Mouse (Mus musculus) spleen, adult 2 months (tissue): ENCODE measurements around the gene Npas4. TPM values are rescaled to one million over a fixed set of nuclear protein-coding genes. Genes with fewer than 3 reads are reported as not detected.
"Not testable (repeated sequence)": the region's sequence is repeated elsewhere in the genome, so short reads cannot be mapped to it uniquely, and the experiment has no call there.

Experiments
- DNase-seq, 2 experiments: peaks; one replicate each; pipeline versions ENCODE4 v3.0.0 to v3.0.0-alpha.2; 2012 to 2021; ENCODE audit warnings: low spot score in 2 of 2, low read depth in 1 of 2
- H3K27ac ChIP-seq: fragments of 200-500 bp; 2 replicates; pipeline ENCODE4 v1.5.1; 2012; ENCODE audit warnings: low read length, inconsistent platforms; ENCODE audit not compliant: insufficient read depth
- H3K27me3 ChIP-seq: fragments of 200-500 bp; 2 replicates; pipeline ENCODE4 v1.6.1; 2012; ENCODE audit warnings: mild to moderate bottlenecking, moderate library complexity, low read length, inconsistent platforms; ENCODE audit not compliant: control insufficient read depth, insufficient read depth
- H3K36me3 ChIP-seq: fragments of 200-500 bp; 2 replicates; pipeline ENCODE4 v1.6.1; 2012; ENCODE audit warnings: mild to moderate bottlenecking, low read length, inconsistent platforms; ENCODE audit not compliant: control insufficient read depth, insufficient read depth
- H3K4me1 ChIP-seq: fragments of 200-500 bp; 2 replicates; pipeline ENCODE4 v1.6.1; 2011; ENCODE audit warnings: inconsistent platforms; ENCODE audit not compliant: control insufficient read depth, insufficient read depth, insufficient read length
- H3K4me3 ChIP-seq: fragments of 200-500 bp; 2 replicates; pipeline ENCODE4 v1.5.1; 2011; ENCODE audit warnings: mild to moderate bottlenecking, inconsistent platforms; ENCODE audit not compliant: insufficient read depth, insufficient read length; ENCODE audit errors: extremely low read depth
- CTCF ChIP-seq: fragments of 200-500 bp; IDR thresholded peaks from 2 replicates; pipeline ENCODE4 v1.5.1; 2011; ENCODE audit warnings: mild to moderate bottlenecking, inconsistent platforms; ENCODE audit not compliant: insufficient read depth, insufficient read length, insufficient replicate concordance; ENCODE audit errors: extremely low read depth
- POLR2A ChIP-seq: fragments of 200-500 bp; IDR thresholded peaks from 2 replicates; pipeline ENCODE4 v1.6.1; 2011; ENCODE audit warnings: low read depth, low read length, inconsistent platforms
- WGBS: fragments of 180-500 bp; shearing (Covaris S2); methylation state at CpG from one replicate; pipeline ENCODE4 v1.1.7; 2018; 5-methylcytosine and 5-hydroxymethylcytosine counted together
- polyA plus RNA-seq: library from polyadenylated mRNA; depleted of rRNA; stranded (reverse); fragments of >200 nt; gene quantifications from 2 replicates; pipeline ENCODE4 v1.2.3, GENCODE M21; 2012

The Npas4 gene
- polyA plus RNA-seq, 1 experiment = 1.1 TPM

- Histone ChIP-seq H3K4me3 (no peak overlapping the region), H3K4me1 (0 out of 2 replicates have a peak, but pooled peaks cover 2% of the 10 kb centered on the region), H3K36me3 (no peaks in the 10 kb centered on the region), H3K27ac (no peak overlapping the region), H3K27me3 (peaks cover 8% of the 10 kb centered on the region; the same call in 1 of the 2 replicates)
- TF ChIP-seq CTCF (peak; percentile 32; the same call in 1 of the 2 replicates), POLR2A (no peak)
- 6% methylated on average over 13 of the region's 13 CpGs for WGBS
- peak; percentile 23 to 54 for DNase-seq
These were observed 1.1 kb downstream of the Npas4 start for GRCm38 (mm10) chr19:4989013-4989412.

DNA sequence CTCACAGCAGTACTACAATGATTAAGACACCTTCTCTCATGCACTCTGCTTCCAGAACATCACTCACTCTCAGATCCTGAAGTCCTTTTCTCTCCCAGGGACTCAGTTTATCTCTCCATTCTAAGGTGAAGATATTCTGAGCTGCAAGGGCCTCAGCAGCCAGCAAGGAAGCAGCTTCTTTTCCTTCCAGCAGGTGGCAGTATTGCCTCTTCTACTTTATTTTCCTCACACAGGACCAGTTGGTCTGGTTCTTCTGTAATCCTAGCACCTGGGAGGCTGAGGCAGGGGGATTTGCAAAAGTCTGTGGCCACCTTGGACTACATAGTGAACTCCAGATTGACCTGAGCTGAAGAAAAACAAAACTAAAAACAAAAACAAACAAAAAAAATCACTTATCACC lies 8.3 kb downstream of the Npas4 start:
- TF ChIP-seq POLR2A = no peak
- TF ChIP-seq CTCF = peak; percentile 51; the same call in 1 of the 2 replicates
- Histone ChIP-seq H3K4me3 (no peak overlapping the region), H3K4me1 (no peaks in the 10 kb centered on the region), H3K36me3 (no peaks in the 10 kb centered on the region), H3K27ac (no peak overlapping the region), H3K27me3 (no peaks in the 10 kb centered on the region)
- DNase-seq = peak; percentile 20 to 35

GRCm38 (mm10) chr19:4968236-4968635 lies 21.9 kb downstream of the Npas4 start:
- H3K4me1 ChIP-seq = no peaks in the 10 kb centered on the region
- H3K4me3 ChIP-seq = no peak overlapping the region
- TF ChIP-seq CTCF (peak; percentile 33; the same call in 1 of the 2 replicates), POLR2A (no peak)
- no peaks in the 10 kb centered on the region for H3K27me3 ChIP-seq
- H3K36me3 ChIP-seq = peaks cover 3% of the 10 kb centered on the region; the same call in 1 of the 2 replicates
- no peak for DNase-seq
- H3K27ac ChIP-seq = no peak overlapping the region
- WGBS = 87% methylated on average over 2 of the region's 2 CpGs

DNA sequence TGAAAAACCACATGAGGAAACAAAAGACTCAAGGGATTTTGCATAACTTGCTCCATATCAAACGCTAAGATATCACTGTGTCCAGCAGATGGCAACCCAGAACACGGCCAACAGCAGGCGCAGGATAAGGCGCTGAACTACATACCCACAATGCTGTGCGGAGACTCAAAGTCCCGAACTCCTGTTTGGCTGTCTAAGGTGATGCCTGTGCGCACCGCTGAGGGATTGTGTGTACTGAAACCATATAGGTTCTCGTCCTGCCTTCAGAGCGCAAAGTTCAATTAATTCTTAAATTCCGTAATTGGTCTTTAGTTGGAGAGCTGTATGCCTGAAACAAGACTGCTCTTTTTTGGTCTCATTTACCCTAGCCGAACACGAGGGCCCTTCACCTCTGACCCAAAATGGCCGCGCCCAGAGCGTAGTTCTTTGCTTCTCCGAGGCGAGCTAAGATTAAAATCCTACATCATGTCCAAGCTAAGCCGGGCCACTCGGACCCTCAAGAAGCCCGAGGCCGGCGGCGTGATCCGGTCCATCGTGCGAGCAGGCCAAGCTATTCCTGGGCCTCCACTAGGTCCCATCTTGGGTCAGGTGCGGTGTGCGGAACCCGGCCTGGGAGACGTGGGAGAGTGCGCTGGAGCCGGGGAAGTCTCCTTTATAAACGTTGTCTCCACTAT lies 28.1 kb downstream of the Npas4 start, which contains the start of gene Mrpl11:
Mrpl11 (plus strand) TSS at position 220 of the 674 bp plus-strand sequence.
- Histone ChIP-seq H3K36me3 (peaks cover 3% of the 10 kb centered on the region; the same call in 1 of the 2 replicates), H3K27me3 (no peaks in the 10 kb centered on the region), H3K27ac (peak within 1 kb of the TSS; percentile 66), H3K4me1 (no peaks in the 10 kb centered on the region), H3K4me3 (peak within 1 kb of the TSS; percentile 96)
- 0 out of 2 replicates have a peak, but pooled peaks have one; percentile 19 for TF ChIP-seq POLR2A
- peak; percentile 65; the same call in 1 of the 2 replicates for TF ChIP-seq CTCF
- under 1% methylated on average over 34 of the region's 34 CpGs for WGBS
- DNase-seq = peak; percentile 87 to 89

DNA sequence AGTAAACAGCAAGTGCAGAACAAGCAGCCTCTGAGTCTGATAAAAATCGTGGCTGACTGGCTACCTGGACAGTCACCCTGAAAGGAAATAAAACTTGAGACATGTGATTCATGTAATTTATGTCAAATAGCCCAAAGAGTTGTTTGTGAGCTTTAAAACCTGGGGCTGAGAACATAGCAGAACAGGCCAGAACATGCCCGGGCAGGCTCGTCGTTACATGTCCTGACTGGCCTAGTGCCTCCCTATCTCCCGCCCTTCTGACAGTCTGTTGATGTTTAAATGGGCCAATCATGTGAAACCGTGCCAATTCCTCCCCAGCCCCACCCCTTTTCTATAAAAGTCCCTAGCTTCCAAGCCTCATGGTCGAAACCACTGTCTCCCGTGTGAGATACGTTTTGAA lies 41.5 kb downstream of the Npas4 start:
- not testable (repeated sequence) for H3K4me1 ChIP-seq, H3K27ac ChIP-seq, H3K4me3 ChIP-seq, H3K27me3 ChIP-seq, H3K36me3 ChIP-seq, DNase-seq
- 83% methylated on average over 9 of the region's 9 CpGs for WGBS

DNA sequence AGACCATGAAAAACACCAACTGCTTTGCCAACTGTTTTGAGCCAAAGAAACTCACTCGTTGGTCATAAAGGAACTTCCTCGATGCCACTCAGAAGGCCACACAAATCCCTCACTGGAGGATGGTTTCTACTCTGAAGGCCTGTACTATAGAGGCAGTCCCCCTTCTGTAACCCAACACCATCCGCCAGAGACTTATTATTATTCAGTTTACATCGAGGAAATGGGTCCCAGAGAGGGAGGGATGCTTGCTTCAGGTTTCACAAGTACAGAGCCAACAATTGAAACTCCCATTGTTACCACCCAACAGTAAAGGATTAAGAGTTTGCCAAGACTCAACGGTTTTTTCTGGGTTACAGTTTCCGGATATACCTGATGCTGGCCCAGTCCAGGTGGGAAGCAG lies 44.6 kb downstream of the Npas4 start:
- peaks cover 4% of the 10 kb centered on the region for H3K4me1 ChIP-seq
- H3K27ac ChIP-seq = no peak overlapping the region
- 49% methylated on average over 6 of the region's 6 CpGs for WGBS
- peaks cover 2% of the 10 kb centered on the region; the same call in 1 of the 2 replicates for H3K27me3 ChIP-seq
- no peak for DNase-seq
- no peak overlapping the region for H3K4me3 ChIP-seq
- no peaks in the 10 kb centered on the region for H3K36me3 ChIP-seq
- TF ChIP-seq CTCF = no peak
- TF ChIP-seq POLR2A = no peak

DNA sequence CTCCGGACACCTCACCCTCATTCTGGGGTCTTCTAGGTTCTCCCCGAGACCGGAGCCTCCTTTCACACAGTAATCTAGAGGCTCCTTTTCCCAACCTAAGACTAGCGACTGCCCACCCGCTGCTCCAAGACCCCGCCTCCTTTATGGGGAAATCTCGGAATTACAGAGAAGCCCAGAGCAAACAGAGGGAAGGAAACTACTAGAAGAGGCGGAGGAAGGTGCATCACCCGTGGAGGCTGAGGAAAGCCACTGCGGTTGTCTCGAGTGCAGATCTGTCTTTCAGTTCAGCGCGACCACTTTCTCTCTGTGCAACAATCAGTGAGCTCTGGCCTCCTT lies 46.9 kb downstream of the Npas4 start:
- DNase-seq = no peak
- H3K27me3 ChIP-seq = peaks cover 2% of the 10 kb centered on the region; the same call in 1 of the 2 replicates
- H3K36me3 ChIP-seq = no peaks in the 10 kb centered on the region
- H3K4me1 ChIP-seq = peaks cover 4% of the 10 kb centered on the region
- H3K27ac ChIP-seq = no peak overlapping the region
- H3K4me3 ChIP-seq = peak overlapping the region; percentile 24; the same call in 1 of the 2 replicates
- no peak for TF ChIP-seq CTCF
- no peak for TF ChIP-seq POLR2A
- WGBS = 8% methylated on average over 13 of the region's 13 CpGs
